Mouse (Mus musculus) midbrain, embryonic 16.5 days (tissue): ENCODE results near the gene Gm20814. TPM values are rescaled to one million over a fixed set of nuclear protein-coding genes. Genes with fewer than 3 reads are reported as not detected.
"Not testable (repeated sequence)": the region's sequence is repeated elsewhere in the genome, so short reads cannot be mapped to it uniquely, and the experiment has no call there.

Source experiments
- ATAC-seq: fragments of 200-750 bp; cut with Nextera tagmentation; 2 replicates; pipeline ENCODE4 v1.8.0; 2017; ENCODE audit warnings: moderate TSS enrichment
- H3K27ac ChIP-seq: fragments of 300-500 bp; sonication (generic); 2 replicates; pipeline ENCODE4 v1.5.1; 2014; ENCODE audit warnings: mild to moderate bottlenecking, low read length, mixed read lengths
- H3K27me3 ChIP-seq: fragments of 300-500 bp; sonication (generic); 2 replicates; pipeline ENCODE4 v1.6.1; 2014; ENCODE audit warnings: low read depth, low read length, mixed read lengths; ENCODE audit not compliant: control insufficient read depth, insufficient read depth
- H3K36me3 ChIP-seq: fragments of 300-500 bp; sonication (generic); 2 replicates; pipeline ENCODE4 v1.6.1; 2014; ENCODE audit warnings: mild to moderate bottlenecking, low read length, moderate library complexity, mixed read lengths; ENCODE audit not compliant: control insufficient read depth, insufficient read depth
- H3K4me1 ChIP-seq: fragments of 300-500 bp; sonication (generic); 2 replicates; pipeline ENCODE4 v1.6.1; 2014; ENCODE audit warnings: mild to moderate bottlenecking, low read length, mixed read lengths; ENCODE audit not compliant: control insufficient read depth, insufficient read depth
- H3K4me2 ChIP-seq: fragments of 300-500 bp; sonication (generic); 2 replicates; pipeline ENCODE4 v1.6.1; 2014; ENCODE audit warnings: mild to moderate bottlenecking, low read length, mixed read lengths
- H3K4me3 ChIP-seq: fragments of 300-500 bp; sonication (generic); 2 replicates; pipeline ENCODE4 v1.5.1; 2014; ENCODE audit warnings: low read depth, mild to moderate bottlenecking, low read length, moderate library complexity, mixed read lengths
- H3K9ac ChIP-seq: fragments of 300-500 bp; sonication (generic); 2 replicates; pipeline ENCODE4 v1.6.1; 2014; ENCODE audit warnings: low read depth, low read length, mixed read lengths
- H3K9me3 ChIP-seq: fragments of 300-500 bp; sonication (generic); replicated peaks from 2 replicates; pipeline ENCODE4 v1.6.1; 2014; ENCODE audit warnings: mild to moderate bottlenecking, low read length, mixed read lengths; ENCODE audit not compliant: control insufficient read depth, poor library complexity, severe bottlenecking
- WGBS: fragments of 180-500 bp; shearing (Covaris S2); extraction: QIAGEN DNeasy Blood & Tissue Kit; methylation state at CpG from one replicate; pipeline ENCODE4 v1.1.7; 2014; 5-methylcytosine and 5-hydroxymethylcytosine counted together
- polyA plus RNA-seq: library from polyadenylated mRNA; unstranded; fragments of >200 nt; fragmentation: Nextera tagmentation; extraction: Ambion mirVana; gene quantifications from 2 replicates; pipeline ENCODE4 v1.2.1, GENCODE M21; 2015

Gene Gm20814
- not detected in 2 replicates for polyA plus RNA-seq

DNA sequence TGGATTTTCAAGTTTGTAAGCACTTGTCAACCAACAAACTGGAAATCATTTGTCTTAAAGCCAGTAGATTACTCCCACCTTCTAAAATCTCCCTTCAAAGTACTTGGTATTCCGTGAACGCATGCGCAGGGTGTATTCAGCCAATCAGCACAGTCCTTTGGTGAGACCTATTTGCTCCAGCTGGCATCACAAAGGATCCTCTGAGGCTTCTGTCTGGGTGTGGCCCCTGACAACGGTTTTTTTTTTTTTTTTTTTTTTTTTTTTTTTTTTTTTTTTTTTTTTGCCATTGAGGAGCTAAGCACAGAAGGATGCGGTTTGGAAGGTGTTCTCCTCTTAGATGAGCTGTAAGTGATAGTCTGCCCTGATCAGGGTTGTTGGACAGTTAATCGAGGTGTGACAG lies at the start of gene Gm20814:
Gm20814 (plus strand) TSS at position 301 of the 400 bp plus-strand sequence.
- H3K4me2 ChIP-seq, H3K9me3 ChIP-seq, H3K4me1 ChIP-seq, ATAC-seq, H3K4me3 ChIP-seq, H3K36me3 ChIP-seq, H3K27ac ChIP-seq, H3K9ac ChIP-seq, H3K27me3 ChIP-seq: not testable (repeated sequence)
- WGBS, result no CpG with 5 or more reads among the region's 6 CpGs
